Mouse (Mus musculus) G1E (cell line): ENCODE data around the gene Col6a4.

Source experiments
- CTCF ChIP-seq: IDR thresholded peaks from 2 replicates; pipeline ENCODE4 v1.5.1; 2012; ENCODE audit warnings: low read depth, low read length, inconsistent platforms, mixed read lengths
- POLR2AphosphoS5 ChIP-seq: IDR thresholded peaks from 2 replicates; pipeline ENCODE4 v1.6.1; 2012; ENCODE audit warnings: low read depth, low read length, inconsistent platforms; ENCODE audit not compliant: insufficient replicate concordance
- TAL1 ChIP-seq: conservative IDR thresholded peaks from 2 replicates; pipeline ENCODE4 v1.6.1; 2012; ENCODE audit warnings: low read depth, low read length, inconsistent platforms, mixed read lengths

GRCm38 (mm10) chr9:105992425-105992824 lies 104.2 kb downstream of the Col6a4 start:
- TF ChIP-seq CTCF: no peak
- TF ChIP-seq POLR2AphosphoS5: no peak
- TF ChIP-seq TAL1: no peak
